Mouse (Mus musculus) hindbrain, embryonic 11.5 days (tissue): ENCODE data around the gene Vps72. TPM values are rescaled to one million over a fixed set of nuclear protein-coding genes. Genes with fewer than 3 reads are reported as not detected.

ENCODE experiments used
- ATAC-seq: fragments of 200-750 bp; cut with Nextera tagmentation; 2 replicates; pipeline ENCODE4 v1.8.0; 2017; ENCODE audit warnings: mild to moderate bottlenecking, moderate TSS enrichment, moderate library complexity; ENCODE audit not compliant: low FRiP score
- DNase-seq: peaks from one replicate; pipeline ENCODE4 v3.0.0-alpha.2; 2015; ENCODE audit warnings: low spot score
- H3K27ac ChIP-seq: fragments of 300-500 bp; sonication (generic); 2 replicates; pipeline ENCODE4 v1.5.1; 2014; ENCODE audit warnings: mild to moderate bottlenecking, low read depth, low read length
- H3K27me3 ChIP-seq: fragments of 300-500 bp; sonication (generic); 2 replicates; pipeline ENCODE4 v1.6.1; 2014; ENCODE audit warnings: mild to moderate bottlenecking, low read length, moderate library complexity, mixed read lengths; ENCODE audit not compliant: control insufficient read depth, insufficient read depth
- H3K36me3 ChIP-seq: fragments of 300-500 bp; sonication (generic); 2 replicates; pipeline ENCODE4 v1.6.1; 2014; ENCODE audit warnings: mild to moderate bottlenecking, low read length, moderate library complexity, mixed read lengths; ENCODE audit not compliant: control insufficient read depth, insufficient read depth
- H3K4me1 ChIP-seq: fragments of 300-500 bp; sonication (generic); replicated peaks from 2 replicates; pipeline ENCODE4 v1.6.1; 2014; ENCODE audit warnings: low read length, mixed read lengths; ENCODE audit not compliant: control insufficient read depth, insufficient read depth
- H3K4me2 ChIP-seq: fragments of 300-500 bp; sonication (generic); replicated peaks from 2 replicates; pipeline ENCODE4 v1.6.1; 2014; ENCODE audit warnings: mild to moderate bottlenecking, low read depth, low read length
- H3K4me3 ChIP-seq: fragments of 300-500 bp; sonication (generic); 2 replicates; pipeline ENCODE4 v1.5.1; 2014; ENCODE audit warnings: low read depth, low read length
- H3K9ac ChIP-seq: fragments of 300-500 bp; sonication (generic); 2 replicates; pipeline ENCODE4 v1.6.1; 2014; ENCODE audit warnings: low read depth, low read length
- H3K9me3 ChIP-seq: fragments of 300-500 bp; sonication (generic); 2 replicates; pipeline ENCODE4 v1.6.1; 2016; ENCODE audit warnings: low read length; ENCODE audit not compliant: control insufficient read depth
- WGBS: fragments of 180-500 bp; shearing (Covaris S2); extraction: QIAGEN DNeasy Blood & Tissue Kit; methylation state at CpG from one replicate; pipeline ENCODE4 v1.1.7; 2014; 5-methylcytosine and 5-hydroxymethylcytosine counted together
- polyA plus RNA-seq: library from polyadenylated mRNA; unstranded; fragments of >200 nt; fragmentation: Nextera tagmentation; extraction: Ambion mirVana; gene quantifications from 2 replicates; pipeline ENCODE4 v1.2.1, GENCODE M21; 2014

Vps72 gene
- polyA plus RNA-seq, 1 experiment from 2014 or later, result 236 TPM

- no peaks in the 10 kb centered on the region; the same call in 1 of the 2 replicates for H3K4me1 ChIP-seq
- DNase-seq (no peak), ATAC-seq (no peak)
- no peak overlapping the region for H3K4me2 ChIP-seq
- H3K9ac ChIP-seq, result no peak overlapping the region
- no peaks in the 10 kb centered on the region for H3K9me3 ChIP-seq
- no peaks in the 10 kb centered on the region for H3K36me3 ChIP-seq
- H3K4me3 ChIP-seq, result no peak overlapping the region
- H3K27me3 ChIP-seq, result no peaks in the 10 kb centered on the region
- 87% methylated on average over 3 of the region's 3 CpGs for WGBS
- no peak overlapping the region for H3K27ac ChIP-seq
Observed at GRCm38 (mm10) chr3:95136336-95136735, 25.5 kb downstream of the Vps72 start.

- WGBS, result 72% methylated on average over 25 of the region's 25 CpGs
- Histone ChIP-seq H3K9ac (no peak overlapping the region), H3K4me3 (no peak overlapping the region), H3K4me1 (no peaks in the 10 kb centered on the region; the same call in 1 of the 2 replicates), H3K4me2 (no peak overlapping the region), H3K36me3 (no peaks in the 10 kb centered on the region), H3K27ac (no peak overlapping the region), H3K27me3 (no peaks in the 10 kb centered on the region), H3K9me3 (no peaks in the 10 kb centered on the region)
- DNase-seq (no peak), ATAC-seq (no peak)
Observed at GRCm38 (mm10) chr3:95139586-95140288, 28.9 kb downstream of the Vps72 start.

- 57% methylated on average over 18 of the region's 18 CpGs for WGBS
- no peaks in the 10 kb centered on the region for H3K4me1 ChIP-seq
- DNase-seq (no peak), ATAC-seq (no peak)
- H3K9ac ChIP-seq, result no peak overlapping the region
- H3K27me3 ChIP-seq, result no peaks in the 10 kb centered on the region
- H3K36me3 ChIP-seq, result no peaks in the 10 kb centered on the region
- no peak overlapping the region for H3K27ac ChIP-seq
- no peak overlapping the region for H3K4me2 ChIP-seq
- H3K9me3 ChIP-seq, result no peaks in the 10 kb centered on the region
- H3K4me3 ChIP-seq, result no peak overlapping the region
Observed at GRCm38 (mm10) chr3:95140289-95140595, 29.4 kb downstream of the Vps72 start.

GRCm38 (mm10) chr3:95140795-95141194 is 30.0 kb downstream of the Vps72 start:
- WGBS, result 95% methylated on average over 6 of the region's 6 CpGs
- Histone ChIP-seq H3K4me3 (no peak overlapping the region), H3K9me3 (no peaks in the 10 kb centered on the region), H3K4me2 (no peak overlapping the region), H3K4me1 (no peaks in the 10 kb centered on the region), H3K9ac (no peak overlapping the region), H3K27ac (no peak overlapping the region), H3K27me3 (no peaks in the 10 kb centered on the region), H3K36me3 (no peaks in the 10 kb centered on the region)
- DNase-seq, result no peak
- ATAC-seq, result no peak

GRCm38 (mm10) chr3:95141474-95141873 is 30.7 kb downstream of the Vps72 start:
- 94% methylated on average over 9 of the region's 9 CpGs for WGBS
- ATAC-seq, result no peak

GRCm38 (mm10) chr3:95141952-95142616 is 31.3 kb downstream of the Vps72 start, which contains the start of gene Tnfaip8l2:
Tnfaip8l2 (minus strand) TSS chr3:95142360.
- no peak for DNase-seq
- Histone ChIP-seq H3K27me3 (no peaks in the 10 kb centered on the region), H3K9me3 (no peaks in the 10 kb centered on the region), H3K4me1 (no peaks in the 10 kb centered on the region), H3K4me3 (no peak within 1 kb of the TSS), H3K9ac (no peak within 1 kb of the TSS), H3K36me3 (no peaks in the 10 kb centered on the region), H3K4me2 (no peak within 1 kb of the TSS), H3K27ac (no peak within 1 kb of the TSS)
- no peak for ATAC-seq
- 85% methylated on average over 10 of the region's 10 CpGs for WGBS

More at GRCm38 (mm10) chr3:95141474-95141873, 30.7 kb downstream of the Vps72 start:
- Histone ChIP-seq H3K4me2 (no peak overlapping the region), H3K4me3 (no peak overlapping the region), H3K9ac (no peak overlapping the region), H3K27me3 (no peaks in the 10 kb centered on the region), H3K36me3 (no peaks in the 10 kb centered on the region), H3K9me3 (no peaks in the 10 kb centered on the region), H3K4me1 (no peaks in the 10 kb centered on the region), H3K27ac (no peak overlapping the region)
- no peak for DNase-seq

GRCm38 (mm10) chr3:95142617-95143011 is 31.8 kb downstream of the Vps72 start:
- Histone ChIP-seq H3K4me3 (no peak overlapping the region), H3K9me3 (no peaks in the 10 kb centered on the region), H3K4me2 (no peak overlapping the region), H3K4me1 (no peaks in the 10 kb centered on the region), H3K27me3 (no peaks in the 10 kb centered on the region), H3K9ac (no peak overlapping the region), H3K27ac (no peak overlapping the region), H3K36me3 (no peaks in the 10 kb centered on the region)
- DNase-seq (peak; percentile 92), ATAC-seq (peak; percentile 75)
- 9% methylated on average over 5 of the region's 5 CpGs for WGBS

GRCm38 (mm10) chr3:95147924-95148323 is 37.1 kb downstream of the Vps72 start:
- WGBS, result 43% methylated on average over 3 of the region's 3 CpGs
- H3K27me3 ChIP-seq, result no peaks in the 10 kb centered on the region
- no peaks in the 10 kb centered on the region for H3K4me1 ChIP-seq
- DNase-seq (no peak), ATAC-seq (no peak)
- H3K27ac ChIP-seq, result no peak overlapping the region
- H3K36me3 ChIP-seq, result no peaks in the 10 kb centered on the region
- H3K4me3 ChIP-seq, result no peak overlapping the region
- no peak overlapping the region for H3K4me2 ChIP-seq
- H3K9ac ChIP-seq, result no peak overlapping the region
- no peaks in the 10 kb centered on the region for H3K9me3 ChIP-seq

- no peak overlapping the region for H3K9ac ChIP-seq
- no peak overlapping the region for H3K27ac ChIP-seq
- H3K4me1 ChIP-seq, result no peaks in the 10 kb centered on the region
- DNase-seq (peak; percentile 35), ATAC-seq (no peak)
- no peak overlapping the region for H3K4me2 ChIP-seq
- H3K36me3 ChIP-seq, result no peaks in the 10 kb centered on the region
- H3K4me3 ChIP-seq, result no peak overlapping the region
- no peaks in the 10 kb centered on the region; the same call in 1 of the 2 replicates for H3K27me3 ChIP-seq
- no peaks in the 10 kb centered on the region for H3K9me3 ChIP-seq
- 57% methylated on average over 4 of the region's 4 CpGs for WGBS
Observed at GRCm38 (mm10) chr3:95153874-95154273, 43.1 kb downstream of the Vps72 start.
